Mouse (Mus musculus) bone marrow macrophage, adult 2 months (primary cell): Measurements from ENCODE around the gene Adgrb2. TPM values are rescaled to one million over a fixed set of nuclear protein-coding genes. Genes with fewer than 3 reads are reported as not detected.

Experiments used
- H3K27ac ChIP-seq: 2 replicates; pipeline ENCODE4 v1.5.1; 2012; ENCODE audit warnings: low read depth, low read length; ENCODE audit not compliant: insufficient read depth
- H3K4me1 ChIP-seq: 2 replicates; pipeline ENCODE4 v1.6.1; 2012; ENCODE audit warnings: low read length; ENCODE audit not compliant: control insufficient read depth, insufficient read depth
- H3K4me3 ChIP-seq: 2 replicates; pipeline ENCODE4 v1.5.1; 2012; ENCODE audit warnings: mild to moderate bottlenecking, low read length, moderate library complexity; ENCODE audit not compliant: insufficient read depth
- CTCF ChIP-seq: IDR thresholded peaks from 2 replicates; pipeline ENCODE4 v1.5.1; 2012; ENCODE audit warnings: low read depth, mild to moderate bottlenecking, low read length, moderate library complexity
- POLR2A ChIP-seq: IDR thresholded peaks from 2 replicates; pipeline ENCODE4 v1.6.1; 2012; ENCODE audit warnings: mild to moderate bottlenecking, low read depth, low read length, borderline replicate concordance
- polyA plus RNA-seq: library from polyadenylated mRNA; stranded (reverse); fragments of >200 nt; gene quantifications from 2 replicates; pipeline ENCODE4 v1.2.4, GENCODE M21; 2012; ENCODE audit not compliant: missing spikeins, insufficient read depth, insufficient read length

Adgrb2 gene
- polyA plus RNA-seq, 1 experiment: not detected

GRCm38 (mm10) chr4:129970861-129971260 lies 13.8 kb upstream of the Adgrb2 start:
- no peaks in the 10 kb centered on the region for H3K4me1 ChIP-seq
- no peak overlapping the region for H3K27ac ChIP-seq
- TF ChIP-seq CTCF: no peak
- TF ChIP-seq POLR2A: no peak
- H3K4me3 ChIP-seq: no peak overlapping the region

GRCm38 (mm10) chr4:129971989-129972388 lies 12.7 kb upstream of the Adgrb2 start:
- Histone ChIP-seq H3K4me1 (no peaks in the 10 kb centered on the region), H3K4me3 (no peak overlapping the region)

GRCm38 (mm10) chr4:129974285-129974684 lies 10.4 kb upstream of the Adgrb2 start:
- H3K4me1 ChIP-seq: no peaks in the 10 kb centered on the region
- TF ChIP-seq CTCF: no peak
- TF ChIP-seq POLR2A: no peak
- no peak overlapping the region for H3K4me3 ChIP-seq

More at GRCm38 (mm10) chr4:129971989-129972388, 12.7 kb upstream of the Adgrb2 start:
- no peak overlapping the region for H3K27ac ChIP-seq
- no peak for TF ChIP-seq CTCF
- TF ChIP-seq POLR2A: no peak

GRCm38 (mm10) chr4:129977256-129977655 lies 7.4 kb upstream of the Adgrb2 start:
- TF ChIP-seq CTCF (no peak), POLR2A (no peak)
- Histone ChIP-seq H3K4me1 (no peaks in the 10 kb centered on the region), H3K27ac (no peak overlapping the region), H3K4me3 (no peak overlapping the region)

More at GRCm38 (mm10) chr4:129974285-129974684, 10.4 kb upstream of the Adgrb2 start:
- H3K27ac ChIP-seq: no peak overlapping the region

- H3K4me3 ChIP-seq: no peak overlapping the region
- H3K4me1 ChIP-seq: no peaks in the 10 kb centered on the region
- no peak overlapping the region for H3K27ac ChIP-seq
- TF ChIP-seq CTCF (no peak), POLR2A (no peak)
Measured at GRCm38 (mm10) chr4:129978227-129978626, 6.4 kb upstream of the Adgrb2 start.

GRCm38 (mm10) chr4:129978930-129979329 lies 5.7 kb upstream of the Adgrb2 start:
- no peak for TF ChIP-seq POLR2A
- no peak for TF ChIP-seq CTCF
- Histone ChIP-seq H3K27ac (no peak overlapping the region), H3K4me3 (no peak overlapping the region), H3K4me1 (no peaks in the 10 kb centered on the region)

GRCm38 (mm10) chr4:129981657-129982056 lies 3.0 kb upstream of the Adgrb2 start:
- H3K4me3 ChIP-seq: no peak overlapping the region
- no peak overlapping the region for H3K27ac ChIP-seq
- H3K4me1 ChIP-seq: no peaks in the 10 kb centered on the region
- TF ChIP-seq POLR2A (no peak), CTCF (no peak)

- no peak for TF ChIP-seq CTCF
- TF ChIP-seq POLR2A: no peak
- Histone ChIP-seq H3K4me3 (no peak overlapping the region), H3K27ac (no peak overlapping the region), H3K4me1 (no peaks in the 10 kb centered on the region)
Measured at GRCm38 (mm10) chr4:129983046-129983445, 1.6 kb upstream of the Adgrb2 start.

GRCm38 (mm10) chr4:129983764-129984420 lies 778 bp upstream of the Adgrb2 start:
- H3K4me1 ChIP-seq: no peaks in the 10 kb centered on the region
- TF ChIP-seq CTCF (peak; percentile 52; the same call in 1 of the 2 replicates), POLR2A (no peak)
- no peak overlapping the region for H3K27ac ChIP-seq
- no peak overlapping the region for H3K4me3 ChIP-seq

GRCm38 (mm10) chr4:129985161-129985670 lies 546 bp downstream of the Adgrb2 start:
- Histone ChIP-seq H3K4me3 (peak overlapping the region; percentile 15; the same call in 1 of the 2 replicates), H3K27ac (no peak overlapping the region), H3K4me1 (no peaks in the 10 kb centered on the region)
- TF ChIP-seq POLR2A: no peak
- no peak for TF ChIP-seq CTCF
